Mouse (Mus musculus) heart, adult 9 months (tissue): ENCODE measurements at regions not wholly inside any gene's neighbourhood (a gene's known extent, or its start where the extent isn't known, plus 50 kb on each side); places are given as distances from the start of the nearest gene placed in this dataset.
"Not testable (repeated sequence)": the region's sequence is repeated elsewhere in the genome, so short reads cannot be mapped to it uniquely, and the experiment has no call there.

Source experiments
- DNase-seq, 2 experiments: peaks; one replicate each; pipeline ENCODE4 v3.0.0; 2022; ENCODE audit warnings: low spot score in 2 of 2

DNA sequence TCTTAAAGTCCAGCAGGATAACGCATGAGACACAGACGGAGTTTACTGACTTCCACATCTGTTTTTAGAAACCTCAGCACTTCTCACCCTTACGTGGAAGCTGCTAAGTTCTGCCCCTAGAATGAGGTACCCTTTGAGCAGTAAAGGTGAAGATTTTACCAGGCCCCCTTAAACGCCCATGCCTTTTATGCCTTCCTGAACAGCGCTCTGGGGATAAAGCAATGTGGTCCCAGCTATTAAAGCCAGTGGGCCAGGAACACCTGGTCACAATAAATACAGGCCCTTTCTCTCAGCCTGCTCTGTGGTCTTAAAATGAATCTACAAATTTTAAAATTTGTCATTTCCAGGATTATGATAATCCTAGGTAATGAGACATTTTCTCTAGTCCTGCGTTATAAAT is 57.9 kb downstream of the Llph start:
- DNase-seq, result no peak

- DNase-seq, result no peak
Measured at GRCm38 (mm10) chr10:120291912-120292311, 65.0 kb downstream of the Llph start.

DNA sequence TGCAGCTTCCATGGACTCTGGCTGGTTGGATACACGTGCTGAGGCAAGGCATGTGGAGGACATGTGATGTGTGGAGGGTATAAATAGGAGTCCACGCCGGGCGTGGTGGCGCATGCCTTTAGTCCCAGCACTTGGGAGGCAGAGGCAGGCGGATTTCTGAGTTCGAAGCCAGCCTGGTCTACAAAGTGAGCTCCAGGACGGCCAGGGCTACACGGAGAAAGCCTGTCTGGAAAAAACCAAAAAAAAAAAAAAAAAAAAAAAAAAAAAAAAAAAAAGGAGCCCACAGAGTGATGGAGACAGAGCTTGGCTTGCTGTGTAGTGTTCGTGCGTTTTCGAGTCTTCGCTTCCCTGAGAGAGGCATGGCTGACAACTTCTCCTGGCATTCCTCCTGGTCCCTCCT is 66.5 kb downstream of the Llph start:
- DNase-seq, result not testable (repeated sequence)

- DNase-seq, result no peak
Measured at GRCm38 (mm10) chr10:120294487-120294886, 67.6 kb downstream of the Llph start.

- DNase-seq, result no peak
Measured at GRCm38 (mm10) chr10:120297311-120297710, 70.4 kb downstream of the Llph start.

DNA sequence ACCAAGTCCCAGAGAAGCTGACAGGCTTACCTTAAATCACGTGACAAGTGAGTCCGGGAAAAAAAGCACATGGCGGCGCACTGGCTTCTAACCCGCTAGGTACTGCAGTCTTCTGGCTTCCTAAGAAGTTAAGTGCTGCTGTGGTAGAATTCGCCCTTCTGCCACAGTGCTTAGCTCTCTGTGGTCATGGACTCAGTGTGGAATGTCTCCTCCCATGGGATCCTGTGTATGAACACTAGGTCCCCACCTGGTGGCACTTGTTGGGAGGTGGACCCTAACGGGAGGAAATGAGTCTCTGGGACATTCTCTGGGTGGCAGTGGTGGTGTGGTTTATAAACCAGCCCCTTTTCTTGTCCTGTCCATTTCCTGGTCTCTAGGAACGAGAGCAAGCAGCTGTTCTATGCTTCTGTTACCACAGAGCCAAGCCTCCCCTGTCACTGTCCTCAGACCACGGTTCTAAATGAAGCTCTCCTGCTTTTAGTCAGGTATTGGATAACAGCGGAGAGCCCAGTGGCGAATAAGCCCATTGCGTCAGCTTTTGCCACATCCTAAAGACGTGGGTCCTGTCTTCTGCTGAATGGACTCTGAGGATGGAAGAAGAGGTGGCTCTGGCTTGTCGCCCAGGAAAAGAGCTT is 71.5 kb downstream of the Llph start:
- DNase-seq, result no peak

DNA sequence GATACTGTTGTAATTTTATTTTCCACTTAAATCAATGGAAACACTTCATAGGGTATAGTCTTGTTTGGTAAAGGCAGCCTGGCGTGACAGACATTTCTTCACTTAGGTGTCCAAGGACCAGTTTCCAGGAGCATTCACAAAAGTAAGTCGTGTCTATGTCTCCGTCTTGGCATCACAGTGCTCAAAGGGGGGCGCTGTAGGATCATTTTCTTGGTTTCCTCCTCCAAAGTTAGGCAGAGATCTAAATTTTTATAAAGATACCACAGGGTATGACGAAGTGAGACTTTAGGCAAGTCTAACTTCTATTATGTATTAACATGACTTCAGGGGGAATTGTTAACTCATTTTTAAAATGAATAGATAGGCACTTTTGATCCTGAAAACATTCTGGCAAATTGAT is 79.1 kb downstream of the Llph start:
- peak in 1 of 2 experiments; percentile 1 for DNase-seq

GRCm38 (mm10) chr10:120308681-120309080 is 81.8 kb downstream of the Llph start:
- no peak for DNase-seq
